Mouse (Mus musculus): ENCODE data around the gene Trip10.
"Not testable (repeated sequence)": the region's sequence is repeated elsewhere in the genome, so short reads cannot be mapped to it uniquely, and the experiment has no call there.

The Trip10 gene

GRCm38 (mm10) chr17:57264164-57264563, 14.9 kb downstream of the Trip10 start:
- no peak for DNase-seq (ENCODE audit: low read depth, low spot score)

GRCm38 (mm10) chr17:57264972-57265945, 16.0 kb downstream of the Trip10 start:
- DNase-seq (ENCODE audit: low read depth, low spot score) = no peak

DNA sequence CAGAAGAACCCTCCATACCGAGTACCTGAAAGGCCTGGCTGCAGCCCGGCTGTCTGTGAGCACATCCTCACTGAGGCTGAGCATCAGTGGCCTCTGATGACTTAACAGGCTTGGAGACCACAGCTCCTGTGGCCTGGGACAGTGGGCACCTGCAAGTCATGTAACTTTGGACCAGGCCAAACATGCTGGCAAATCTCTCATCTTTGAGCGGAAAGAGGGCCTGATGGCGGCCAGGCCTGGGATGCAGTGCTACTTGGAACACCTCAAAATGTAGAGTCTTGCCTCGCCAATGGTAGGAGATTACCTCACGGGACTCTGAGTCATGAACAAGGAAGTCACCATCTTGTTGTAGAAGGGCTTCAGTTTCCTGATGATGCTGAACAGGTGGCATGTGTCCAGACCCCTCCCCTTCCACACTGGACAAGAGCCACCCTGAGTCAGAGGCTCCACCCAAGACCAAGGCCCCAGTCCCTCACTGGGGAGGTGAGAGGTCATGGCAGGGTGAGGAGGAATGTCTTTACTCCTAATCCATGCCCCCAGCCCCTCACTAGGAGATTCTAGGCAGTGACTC, 18.4 kb downstream of the Trip10 start:
- DNase-seq (ENCODE audit: low read depth, low spot score) = no peak

DNA sequence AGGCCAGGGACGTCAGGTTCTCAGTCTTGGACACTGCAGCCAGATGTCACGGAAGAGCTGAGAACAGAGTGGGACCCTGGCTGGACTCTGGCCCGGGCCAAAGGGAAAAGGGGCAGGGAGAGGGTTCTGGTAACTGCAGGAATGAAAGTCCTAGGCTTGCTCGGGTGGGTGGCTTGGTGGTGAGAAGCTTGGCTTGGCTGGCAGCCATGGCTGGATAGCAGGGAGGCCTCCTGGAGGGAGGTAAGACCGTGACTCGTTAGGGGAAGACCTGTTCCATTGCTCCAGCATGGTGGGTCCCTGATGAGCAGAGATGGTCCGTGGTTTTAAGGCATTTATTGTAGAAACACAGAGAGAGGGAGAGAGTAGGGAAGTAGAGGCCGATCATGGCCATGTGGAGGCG, 22.0 kb downstream of the Trip10 start:
- DNase-seq (ENCODE audit: low read depth, low spot score) = no peak

DNA sequence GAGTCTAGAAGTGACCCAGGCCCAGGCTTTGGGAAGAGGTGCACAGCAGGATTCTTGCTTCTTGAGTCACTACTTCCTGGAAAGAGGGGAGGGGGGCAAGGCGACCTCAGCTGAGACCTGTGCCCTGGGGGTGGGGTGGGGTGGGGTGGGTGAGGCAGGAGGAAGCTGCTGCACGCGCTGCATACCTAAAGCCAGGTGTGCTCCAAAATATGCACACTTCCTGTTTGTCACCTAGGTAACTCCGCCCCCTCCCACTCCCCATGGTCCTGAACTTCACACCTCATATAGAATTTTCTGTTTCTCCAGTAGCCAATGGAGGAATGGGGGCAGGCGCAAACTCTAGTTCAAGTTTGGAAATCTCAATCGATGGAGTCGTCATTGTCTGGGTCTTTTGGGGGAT, 24.6 kb downstream of the Trip10 start:
- DNase-seq (ENCODE audit: low read depth, low spot score) = no peak

GRCm38 (mm10) chr17:57274686-57275085, 25.4 kb downstream of the Trip10 start:
- DNase-seq (ENCODE audit: low read depth, low spot score) = no peak

- peak; percentile 71 for DNase-seq (ENCODE audit: low read depth, low spot score)
Measured at GRCm38 (mm10) chr17:57275111-57275996, 26.1 kb downstream of the Trip10 start.

DNA sequence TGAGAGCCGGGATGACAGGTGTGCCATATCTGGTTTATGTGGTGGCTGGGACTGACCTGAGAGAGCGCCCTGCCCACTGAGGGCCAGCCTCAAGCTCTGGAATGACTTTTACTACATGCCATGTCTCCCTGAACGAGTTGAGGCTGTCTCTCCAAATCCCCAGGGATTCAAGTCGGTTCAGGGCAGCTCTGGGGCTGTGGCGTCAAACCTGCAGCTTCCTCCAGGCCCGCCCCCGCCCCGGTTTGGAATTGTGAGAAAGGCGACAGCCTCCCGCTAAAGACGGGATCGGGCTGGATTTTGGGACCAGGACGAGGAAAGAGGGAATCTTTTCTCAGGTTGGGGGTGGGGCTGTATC, 26.7 kb downstream of the Trip10 start:
- DNase-seq (ENCODE audit: low read depth, low spot score) = no peak

GRCm38 (mm10) chr17:57276634-57277121, 27.4 kb downstream of the Trip10 start:
- peak; percentile 75 for DNase-seq (ENCODE audit: low read depth, low spot score)

GRCm38 (mm10) chr17:57277598-57278261, 28.5 kb downstream of the Trip10 start:
- not testable (repeated sequence) for DNase-seq (ENCODE audit: low read depth, low spot score)

GRCm38 (mm10) chr17:57278537-57278936, 29.3 kb downstream of the Trip10 start:
- DNase-seq (ENCODE audit: low read depth, low spot score) = no peak

- no peak for DNase-seq (ENCODE audit: low read depth, low spot score)
Measured at GRCm38 (mm10) chr17:57278943-57279590, 29.8 kb downstream of the Trip10 start, which contains the start of gene Vav1. Vav1 (plus strand) TSS chr17:57279100.

DNA sequence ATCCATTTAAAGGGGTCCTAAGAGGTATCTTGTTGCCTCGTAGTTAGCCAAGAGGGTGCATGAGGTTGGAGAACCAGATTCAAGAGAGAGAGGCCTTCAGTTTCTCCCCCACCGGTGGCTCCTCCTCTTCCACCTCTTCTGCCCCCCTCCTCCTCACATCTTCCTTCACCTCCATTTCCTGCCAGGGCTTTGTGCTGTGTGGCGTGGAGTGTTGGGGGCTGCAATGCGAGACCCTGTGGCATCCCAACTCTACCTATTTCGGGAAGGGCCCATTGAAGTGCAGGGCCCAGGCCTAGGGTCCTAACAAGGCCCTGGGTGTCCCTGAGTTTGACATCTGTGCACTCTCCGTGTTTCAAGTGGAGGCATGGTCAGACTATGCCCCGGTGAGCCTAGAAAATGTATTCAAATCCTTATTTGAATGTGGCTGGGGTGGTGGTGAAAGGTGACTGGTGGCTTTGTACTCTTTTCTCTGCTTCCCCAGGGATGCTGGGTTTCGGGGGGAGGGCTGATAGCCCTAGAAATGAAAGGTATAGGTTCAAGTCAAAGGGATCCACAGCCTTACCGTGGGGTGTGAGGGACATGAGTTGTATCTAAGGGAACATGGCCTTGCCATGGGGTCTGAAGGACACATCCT, 30.5 kb downstream of the Trip10 start:
- no peak for DNase-seq (ENCODE audit: low read depth, low spot score)

- no peak for DNase-seq (ENCODE audit: low read depth, low spot score)
Measured at GRCm38 (mm10) chr17:57280411-57280810, 31.2 kb downstream of the Trip10 start.

GRCm38 (mm10) chr17:57283906-57284305, 34.7 kb downstream of the Trip10 start:
- no peak for DNase-seq (ENCODE audit: low read depth, low spot score)

- no peak for DNase-seq (ENCODE audit: low read depth, low spot score)
Measured at GRCm38 (mm10) chr17:57285077-57285476, 35.8 kb downstream of the Trip10 start.

DNA sequence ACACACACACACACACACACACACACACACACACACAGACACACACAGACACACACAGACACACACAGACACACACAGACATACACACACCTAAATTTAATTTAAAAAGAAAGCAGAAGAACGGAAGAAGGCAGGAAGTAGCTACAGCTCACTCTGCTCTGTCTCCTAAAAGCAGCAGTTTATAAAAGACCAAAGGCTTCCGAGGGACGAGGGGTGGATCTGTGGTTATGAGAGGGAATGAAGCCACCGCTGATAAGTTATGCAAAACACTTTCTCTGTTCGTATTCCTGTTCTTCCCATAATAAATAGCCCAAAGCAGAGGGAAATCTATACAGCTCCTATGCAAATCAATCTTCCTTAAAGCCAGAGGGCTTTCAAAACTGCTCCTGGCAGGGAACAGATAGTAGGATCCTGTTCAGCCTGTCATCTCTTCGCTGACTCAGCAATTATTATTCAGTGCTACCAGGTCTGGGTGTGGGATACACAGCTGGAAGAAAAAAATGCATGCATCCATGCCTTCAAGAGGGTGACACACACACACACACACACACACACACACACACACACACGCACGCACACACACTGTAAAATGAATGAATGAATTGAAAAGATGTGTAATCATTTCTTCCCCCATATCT, 37.6 kb downstream of the Trip10 start:
- DNase-seq (ENCODE audit: low read depth, low spot score) = no peak

DNA sequence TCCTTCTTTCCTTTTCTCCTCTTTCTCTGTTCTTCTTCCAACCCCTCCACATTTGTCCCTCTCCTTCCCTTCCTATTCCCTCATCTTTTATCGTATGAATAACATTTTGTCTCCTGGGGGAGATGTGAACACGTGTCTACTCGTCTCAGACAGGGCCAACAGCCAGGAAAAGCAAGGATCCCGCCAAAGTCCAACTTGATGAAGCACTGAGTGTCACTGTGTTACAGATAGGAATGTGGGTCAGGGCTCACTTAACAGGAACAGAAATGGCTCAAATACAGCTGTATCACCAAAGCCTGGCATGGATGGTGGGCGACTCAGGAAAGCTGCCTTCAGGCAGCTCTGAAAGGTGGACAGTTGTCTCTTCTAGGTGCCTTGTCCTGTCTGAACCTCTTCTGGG, 40.0 kb downstream of the Trip10 start:
- DNase-seq (ENCODE audit: low read depth, low spot score) = no peak

DNA sequence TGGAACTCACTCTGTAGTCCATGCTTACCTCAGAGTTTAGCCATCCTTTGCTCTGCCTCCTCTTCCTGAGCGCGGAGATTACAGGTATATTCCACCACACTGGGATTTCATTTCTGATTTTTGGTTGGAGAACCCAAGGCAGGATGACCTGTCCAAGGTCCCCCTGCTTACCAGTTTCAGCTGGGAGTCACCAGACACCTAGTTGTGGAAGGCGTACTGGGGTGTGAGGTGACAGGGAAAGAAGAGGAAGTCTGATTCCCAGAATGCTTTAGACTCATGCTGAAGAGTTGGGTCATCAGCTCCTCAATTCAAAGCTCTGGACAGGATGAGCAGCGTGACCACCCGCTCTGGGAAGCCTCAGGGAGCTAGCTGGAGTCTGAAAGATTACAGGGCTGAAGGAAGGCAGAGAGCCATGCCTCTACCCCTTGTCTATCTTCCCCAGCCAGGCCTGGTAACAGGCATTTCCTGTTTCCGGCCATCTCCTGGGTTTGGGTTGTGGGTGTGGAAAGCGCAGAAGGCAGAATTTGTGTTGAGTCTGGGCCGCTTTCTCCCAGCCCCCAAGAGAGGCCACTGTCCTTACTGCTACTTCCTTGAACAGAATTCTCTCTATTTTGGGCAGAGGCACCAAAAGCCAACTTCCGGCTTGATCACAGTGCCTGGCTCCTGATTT, 40.9 kb downstream of the Trip10 start:
- DNase-seq (ENCODE audit: low read depth, low spot score) = no peak

All from retina, adult 2 months (tissue).